Mouse (Mus musculus): ENCODE data around the gene Isyna1. TPM values are rescaled to one million over a fixed set of nuclear protein-coding genes. Genes with fewer than 3 reads are reported as not detected.

Gene Isyna1
- total RNA-seq, 2 experiments from 2014 or later = 47.3 to 47.7 TPM

DNA sequence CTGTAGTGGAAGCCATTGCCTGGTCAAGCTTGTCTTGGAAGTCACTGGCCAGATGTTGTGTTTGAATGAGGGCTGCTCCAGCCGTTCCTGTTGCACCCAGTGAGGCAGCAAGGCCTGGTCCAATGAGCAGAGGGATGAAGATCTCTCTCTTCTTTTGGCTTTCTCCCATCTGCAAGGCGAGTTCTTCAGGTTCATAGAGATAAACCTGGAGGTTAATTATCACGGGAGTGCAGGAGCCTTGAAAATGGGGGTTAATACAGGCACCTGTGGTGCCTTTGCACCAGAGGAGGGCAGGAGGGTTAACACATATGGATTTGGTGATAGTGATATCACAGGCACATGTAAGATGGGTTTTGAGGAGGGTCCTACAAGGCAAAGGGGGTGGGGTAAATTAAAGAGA is 28.0 kb downstream of the Isyna1 start:
- no peak for DNase-seq (ENCODE audit: low spot score in 2 of 2)

DNA sequence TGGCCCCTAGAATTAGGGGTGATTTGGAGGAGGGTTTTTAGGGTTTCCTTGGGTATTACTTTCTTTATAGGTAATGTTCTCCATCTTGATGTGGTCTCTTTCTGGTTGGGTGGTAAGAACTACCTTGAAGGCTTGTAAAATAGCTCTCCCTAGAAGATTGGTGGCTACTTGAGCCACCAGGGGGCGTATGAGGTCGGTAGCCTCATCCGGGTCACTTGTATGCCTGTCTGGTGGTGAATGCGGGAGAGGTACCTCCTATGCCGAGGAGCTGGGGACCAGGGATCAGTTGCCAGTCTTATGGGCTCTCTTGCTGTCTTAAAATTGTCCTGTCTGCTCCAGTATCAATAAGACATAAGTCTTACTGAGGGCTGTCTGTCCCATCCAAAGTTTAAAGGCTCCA is 30.9 kb downstream of the Isyna1 start:
- no peak for DNase-seq (ENCODE audit: low spot score in 2 of 2)

DNA sequence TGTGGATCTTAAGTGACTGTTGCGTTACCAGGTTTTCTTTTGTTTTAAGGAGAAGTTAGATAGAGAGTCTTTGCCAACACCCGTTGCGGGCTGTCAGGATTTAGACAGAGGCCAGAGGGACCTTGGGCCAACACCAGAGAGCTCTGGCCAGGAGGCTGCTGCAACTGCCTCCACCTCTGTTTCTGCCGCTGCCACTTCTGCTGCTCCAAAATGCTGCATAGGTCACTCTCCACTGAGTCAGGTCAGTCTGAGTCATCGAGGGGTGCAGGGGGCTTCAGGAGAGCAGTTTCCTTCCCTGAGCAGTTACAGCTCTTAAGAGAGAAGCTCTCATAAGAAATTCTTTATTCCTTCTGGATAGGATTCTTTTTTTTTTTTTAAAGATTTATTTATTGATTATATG is 32.9 kb downstream of the Isyna1 start:
- DNase-seq (ENCODE audit: low spot score in 2 of 2) = no peak

DNA sequence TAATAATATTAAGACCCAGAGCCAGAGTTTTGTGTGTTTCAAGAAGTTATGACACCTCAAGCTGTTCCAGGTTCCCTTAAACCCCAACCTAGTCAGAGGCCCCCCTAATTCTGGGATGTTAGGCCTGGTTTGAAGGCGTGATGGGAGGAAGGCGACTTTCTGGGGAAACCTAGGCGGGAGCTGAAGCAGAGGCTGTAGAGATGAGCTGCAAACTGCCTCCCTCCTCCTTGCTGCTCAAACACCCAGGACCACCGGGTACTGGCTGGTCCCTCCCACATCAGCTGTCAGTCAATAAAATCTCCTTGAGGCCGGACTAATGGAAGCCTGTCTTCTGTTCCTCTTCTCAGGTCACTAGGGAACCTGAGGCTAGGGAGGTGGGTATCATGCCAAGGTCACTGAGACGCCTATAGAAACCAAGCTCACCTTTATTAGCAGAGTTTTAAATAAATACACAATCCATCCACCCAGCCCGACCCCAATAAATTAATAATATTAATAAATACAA is 34.9 kb downstream of the Isyna1 start:
- no peak for DNase-seq (ENCODE audit: low spot score in 2 of 2)

DNA sequence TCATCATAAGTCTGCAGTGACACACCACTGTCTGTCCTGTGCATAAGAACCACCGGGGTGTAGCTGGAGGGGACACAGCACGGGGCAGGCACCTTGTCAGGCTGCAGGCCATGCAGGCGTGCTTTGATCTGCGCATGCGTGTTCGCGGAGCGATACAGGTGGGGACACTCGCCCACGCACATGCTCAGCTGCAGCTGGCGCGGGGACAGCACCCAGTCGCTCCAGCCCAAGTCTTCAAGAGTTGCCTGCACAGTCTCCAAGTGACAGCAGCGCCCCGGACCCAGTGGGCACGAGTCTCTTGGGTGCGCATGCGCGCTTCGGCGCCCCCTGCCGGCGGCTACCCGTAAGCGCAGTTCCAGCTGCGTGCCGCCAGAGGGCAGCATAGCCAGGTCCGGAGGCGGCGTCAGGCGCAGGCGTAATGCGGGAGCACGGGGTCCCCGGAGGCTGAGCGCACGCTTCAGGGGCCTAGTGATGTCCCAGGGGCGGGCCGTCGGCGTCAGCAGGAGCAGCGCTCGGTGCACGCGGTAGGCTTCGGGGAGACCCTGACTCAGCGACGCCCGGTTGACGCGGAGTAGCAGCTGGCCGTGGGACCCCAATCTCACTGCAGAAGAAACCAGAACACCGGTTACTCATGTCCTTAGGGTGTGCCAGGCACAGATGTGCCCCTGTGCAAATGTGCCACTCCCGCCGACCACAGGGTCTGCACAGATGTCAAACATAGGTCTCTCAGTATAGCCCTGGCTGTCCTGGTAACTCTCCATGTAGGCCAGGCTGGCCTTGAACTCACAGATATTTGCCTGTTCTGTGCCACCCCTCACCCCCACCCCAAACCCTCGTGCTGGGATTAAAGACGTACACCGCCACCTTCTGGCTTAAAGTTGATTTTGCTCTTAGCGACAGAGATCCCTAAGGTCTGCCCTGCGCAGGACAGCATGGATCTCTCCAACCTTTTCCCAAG is 35.7 kb downstream of the Isyna1 start:
- peak; percentile 90 to 95 for DNase-seq (ENCODE audit: low spot score in 2 of 2)

DNA sequence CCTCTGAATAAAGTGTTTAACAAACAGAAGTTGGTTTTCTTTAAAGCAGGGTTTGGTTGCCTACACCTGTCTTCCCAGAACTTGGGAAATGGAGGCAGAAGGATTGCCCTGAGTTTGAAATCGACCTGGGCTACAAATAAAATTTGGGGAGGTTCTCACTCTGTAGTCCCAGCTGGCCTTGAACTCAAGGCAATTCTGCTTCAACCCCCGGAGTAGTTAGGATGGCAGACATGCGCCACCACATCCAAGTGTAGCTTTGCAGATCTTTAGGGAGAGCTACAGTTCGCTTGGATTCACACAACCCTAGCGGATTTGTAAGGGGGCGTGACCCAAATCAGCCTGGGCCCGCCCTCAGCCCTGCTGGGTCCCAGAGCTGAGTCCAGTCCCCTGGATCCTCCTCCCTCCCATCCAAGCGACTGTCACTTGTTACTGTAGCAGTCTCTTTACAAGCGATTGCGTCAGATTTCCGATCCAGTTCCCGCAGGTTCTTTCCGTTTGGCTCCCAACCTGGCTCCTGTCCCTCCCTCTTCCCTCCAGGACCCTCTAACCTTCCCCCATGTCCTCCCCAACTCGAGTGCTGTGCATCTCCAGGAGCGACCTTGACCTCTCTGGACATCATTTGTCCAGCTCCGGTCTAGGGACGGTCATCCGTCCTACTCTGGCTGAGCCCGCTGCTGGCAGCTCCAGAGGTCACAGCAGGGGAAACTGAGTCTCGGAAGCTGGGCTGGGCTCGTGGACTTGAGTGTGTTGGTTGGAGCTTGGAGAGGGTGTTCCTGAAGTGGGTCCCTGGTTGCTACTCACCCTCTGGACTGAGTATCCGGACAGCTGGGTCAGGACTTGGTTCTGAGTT is 36.6 kb downstream of the Isyna1 start:
- DNase-seq (ENCODE audit: low spot score in 2 of 2) = no peak

DNA sequence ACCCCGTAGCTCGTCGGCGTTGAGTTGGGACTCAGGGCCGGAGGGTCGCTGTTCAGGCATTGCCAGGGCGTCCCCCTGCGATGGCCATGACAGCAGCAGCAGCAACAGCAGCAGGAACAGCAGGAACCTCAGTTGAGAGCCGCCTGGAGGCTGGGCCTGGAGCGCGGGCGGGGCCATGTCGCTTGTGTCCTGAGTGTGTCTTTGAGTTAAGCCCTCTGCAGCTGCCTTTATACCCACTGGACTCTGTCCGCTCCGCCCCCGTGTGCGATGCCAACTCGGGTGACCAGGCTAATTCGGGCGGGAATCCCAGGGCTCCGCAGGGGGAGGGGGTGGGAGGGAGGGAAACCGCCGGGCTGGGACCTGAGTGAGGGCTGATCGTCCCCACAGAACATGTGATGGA is 37.3 kb downstream of the Isyna1 start:
- DNase-seq (ENCODE audit: low spot score in 2 of 2) = no peak

DNA sequence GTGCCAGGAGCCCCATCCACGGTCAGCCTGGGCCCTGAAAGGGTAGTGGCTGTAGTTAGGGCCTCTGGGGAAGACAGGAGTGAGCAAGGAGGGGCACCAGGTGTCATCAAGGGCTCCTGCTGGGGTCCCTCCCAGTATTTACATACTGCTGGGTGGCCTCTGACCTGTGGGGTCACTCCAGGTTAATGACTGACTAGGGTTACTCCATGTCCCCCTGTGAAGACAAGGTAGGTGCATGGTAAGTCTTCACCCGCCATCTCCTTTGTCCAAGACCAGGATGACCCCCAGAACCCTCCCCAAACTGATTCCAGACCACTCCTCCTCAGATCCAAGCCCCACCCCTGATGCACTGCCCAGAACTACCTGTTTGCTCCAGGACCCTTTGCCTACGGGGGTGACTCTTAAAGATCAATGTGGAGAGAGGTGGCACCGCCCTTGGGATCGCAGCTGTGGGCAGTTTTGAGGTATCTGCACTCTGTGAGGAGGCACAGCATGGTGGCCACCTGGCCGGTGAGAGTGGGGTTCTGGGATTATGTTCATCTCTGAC is 38.2 kb downstream of the Isyna1 start, which contains the start of gene Gdf15:
Gdf15 (minus strand) TSS at position 111 of the 547 bp plus-strand sequence.
- DNase-seq (ENCODE audit: low spot score in 2 of 2) = no peak

DNA sequence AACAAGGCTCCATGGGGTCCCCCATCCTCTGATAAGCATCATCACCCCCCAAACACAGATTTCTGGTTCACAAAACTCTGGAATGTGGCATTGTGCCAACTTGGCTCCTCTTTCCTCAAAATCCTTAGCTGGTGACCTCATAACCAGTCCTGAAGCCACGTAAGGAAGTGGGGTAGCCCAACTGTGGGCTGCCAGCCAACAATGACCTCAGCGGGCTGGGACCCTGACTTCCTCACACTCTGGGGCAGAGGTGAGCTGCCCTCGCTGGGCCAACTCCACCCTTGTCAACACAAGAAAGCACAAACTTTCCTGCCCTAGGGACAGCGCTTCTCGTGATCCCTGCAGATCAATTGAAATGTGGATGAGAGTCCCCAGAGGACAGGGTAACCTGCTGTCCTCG is 39.9 kb downstream of the Isyna1 start:
- DNase-seq (ENCODE audit: low spot score in 2 of 2) = no peak

DNA sequence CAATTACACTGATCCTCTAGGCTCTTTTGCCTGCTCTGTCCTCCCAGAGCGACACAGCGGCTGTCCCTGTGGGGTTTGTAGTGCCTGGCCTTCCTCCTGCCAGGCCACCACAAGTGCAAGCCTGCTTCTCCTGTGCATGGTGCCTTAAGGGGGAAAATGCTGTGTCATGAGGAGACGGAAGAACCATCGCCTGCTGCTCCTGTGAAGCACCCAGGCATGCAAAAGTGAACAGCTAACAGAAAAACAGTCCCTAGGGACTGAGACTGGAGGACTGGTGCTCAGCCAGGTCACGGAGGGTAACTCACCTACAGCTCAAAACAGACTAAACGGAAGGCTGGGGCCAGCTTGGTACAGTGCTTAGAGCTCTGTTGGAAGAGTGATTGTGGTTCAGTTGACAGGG is 41.4 kb downstream of the Isyna1 start:
- DNase-seq (ENCODE audit: low spot score in 2 of 2) = no peak

DNA sequence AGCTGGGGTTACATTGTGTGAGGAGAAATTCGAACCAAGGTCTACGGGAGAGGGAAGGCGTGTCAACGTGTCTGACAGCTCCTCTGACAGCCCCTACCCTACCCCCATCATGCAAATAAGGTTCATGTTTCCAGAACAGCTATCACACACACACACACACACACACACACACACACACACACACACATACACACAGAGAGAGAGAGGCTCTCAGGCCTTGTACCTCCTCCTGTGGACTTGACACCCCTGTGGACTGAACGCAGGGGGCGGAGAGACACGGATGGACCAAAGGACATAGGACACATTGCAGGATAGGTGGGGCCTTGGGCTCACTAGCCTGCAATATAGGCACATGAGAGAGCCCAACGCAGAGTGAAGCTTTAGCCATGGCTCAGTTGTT is 42.7 kb downstream of the Isyna1 start:
- DNase-seq (ENCODE audit: low spot score in 2 of 2) = no peak

DNA sequence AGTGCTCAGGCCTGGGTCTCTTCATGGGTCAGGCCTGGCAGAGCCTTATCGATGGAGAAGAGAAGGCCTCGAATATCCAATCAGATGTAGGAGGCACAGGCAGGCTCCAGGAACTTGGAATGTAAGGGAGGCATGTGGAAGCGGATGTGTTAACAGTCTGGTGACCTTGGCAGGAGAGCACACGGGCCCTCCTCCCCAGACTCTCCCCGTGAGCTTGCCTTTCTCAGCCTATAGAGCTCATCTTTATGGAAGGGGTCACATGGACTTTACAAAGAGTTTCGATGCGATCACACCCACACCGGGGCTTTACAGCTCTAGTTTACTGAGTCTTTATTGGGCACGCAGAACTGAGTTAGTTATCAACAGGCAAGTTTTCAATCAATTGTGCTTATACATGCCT is 44.6 kb downstream of the Isyna1 start:
- DNase-seq (ENCODE audit: low spot score in 2 of 2) = no peak

DNA sequence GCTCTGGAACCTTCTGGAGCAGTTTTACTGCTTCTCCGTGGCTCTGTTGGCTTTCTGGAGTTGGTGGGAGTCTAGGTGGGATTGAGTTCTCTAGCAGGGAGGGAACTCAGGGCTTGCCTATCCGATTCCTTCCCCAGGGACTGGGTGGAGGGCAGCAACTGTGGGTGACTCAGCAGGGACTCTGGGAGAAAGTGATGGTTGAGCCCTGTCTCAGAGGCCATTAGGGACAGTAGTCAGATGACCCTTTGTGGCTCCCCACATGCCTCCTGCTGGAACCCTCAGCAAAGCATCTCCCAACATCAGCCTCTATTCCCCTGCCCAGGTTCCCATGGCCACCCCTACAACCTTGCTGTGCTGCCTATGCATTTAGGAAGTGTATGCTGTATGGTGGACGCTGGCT is 48.8 kb downstream of the Isyna1 start:
- no peak for DNase-seq (ENCODE audit: low spot score in 2 of 2)

DNA sequence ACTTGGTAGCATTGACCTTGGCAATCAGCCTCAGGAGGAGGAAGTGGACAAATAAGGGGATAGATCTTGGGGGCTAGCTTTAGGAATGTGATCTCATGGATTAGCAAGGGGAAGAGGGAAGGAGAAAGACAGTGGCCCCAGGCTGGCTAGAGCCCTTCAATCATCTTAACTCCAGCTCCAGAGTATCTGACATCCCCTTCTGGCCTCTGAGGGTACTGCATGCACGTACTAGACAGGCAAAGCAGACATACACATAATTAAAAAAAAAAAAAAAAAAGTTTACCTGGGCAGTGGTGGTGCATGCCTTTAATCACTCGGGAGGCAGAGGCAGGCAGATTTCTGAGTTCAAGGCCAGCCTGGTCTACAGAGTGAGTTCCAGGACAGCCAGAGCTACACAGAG is 49.9 kb downstream of the Isyna1 start:
- no peak for DNase-seq (ENCODE audit: low spot score in 2 of 2)

DNA sequence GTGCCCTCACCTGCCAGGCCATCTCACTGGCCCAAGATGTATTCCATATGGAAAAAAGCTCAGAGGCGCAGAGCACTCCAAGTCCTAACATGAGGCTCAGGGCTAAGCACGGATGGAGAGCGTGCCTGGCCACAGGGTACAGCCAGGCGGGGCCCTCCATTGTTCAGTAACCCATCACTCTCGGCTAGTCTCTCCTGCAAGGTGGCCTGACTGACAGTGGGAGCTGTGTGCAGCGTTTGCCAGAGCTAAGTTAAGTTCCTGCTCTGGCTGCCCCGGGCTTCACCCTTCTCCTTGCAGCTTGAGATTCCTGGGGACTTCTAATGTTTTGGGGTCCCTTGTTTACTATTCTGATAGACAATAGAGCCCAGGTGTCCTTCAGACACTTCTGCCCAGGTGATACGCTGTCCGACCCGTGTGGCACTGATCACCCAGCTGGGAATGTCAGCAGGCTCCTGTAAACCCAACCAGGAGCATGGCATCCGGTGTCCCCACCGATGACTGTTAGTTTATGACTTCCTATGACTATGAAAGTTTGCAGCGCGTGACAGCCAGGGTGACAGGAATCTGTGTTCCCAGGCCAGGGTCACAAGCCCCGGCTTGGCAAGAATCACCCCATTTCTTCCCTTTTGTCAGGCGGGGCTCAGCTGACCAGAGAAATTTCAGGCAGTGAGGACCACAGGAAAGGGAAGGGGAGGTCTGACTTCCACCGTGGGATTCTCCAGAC is 51.5 kb downstream of the Isyna1 start:
- no peak for DNase-seq (ENCODE audit: low spot score in 2 of 2)

DNA sequence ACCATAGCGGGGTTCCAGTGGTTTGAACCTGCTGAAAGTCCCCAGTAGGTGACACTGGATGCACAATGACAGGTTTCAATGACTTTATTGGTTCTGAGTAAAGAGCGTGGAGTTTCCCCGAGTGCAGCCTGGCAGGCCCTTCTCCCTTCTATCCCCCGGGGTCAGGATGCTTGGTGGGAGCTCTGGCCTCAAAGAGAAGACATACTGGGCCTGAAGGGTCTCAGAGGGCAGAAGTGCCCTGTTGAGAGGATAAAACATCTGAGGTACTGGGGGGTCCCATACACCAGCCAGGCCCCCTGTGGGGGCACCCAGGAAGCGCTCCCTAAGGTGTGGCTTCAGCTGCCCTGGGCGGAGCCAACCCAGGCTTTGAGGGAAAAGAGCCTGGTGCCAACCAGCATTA is 52.2 kb downstream of the Isyna1 start:
- no peak for DNase-seq (ENCODE audit: low spot score in 2 of 2)

DNA sequence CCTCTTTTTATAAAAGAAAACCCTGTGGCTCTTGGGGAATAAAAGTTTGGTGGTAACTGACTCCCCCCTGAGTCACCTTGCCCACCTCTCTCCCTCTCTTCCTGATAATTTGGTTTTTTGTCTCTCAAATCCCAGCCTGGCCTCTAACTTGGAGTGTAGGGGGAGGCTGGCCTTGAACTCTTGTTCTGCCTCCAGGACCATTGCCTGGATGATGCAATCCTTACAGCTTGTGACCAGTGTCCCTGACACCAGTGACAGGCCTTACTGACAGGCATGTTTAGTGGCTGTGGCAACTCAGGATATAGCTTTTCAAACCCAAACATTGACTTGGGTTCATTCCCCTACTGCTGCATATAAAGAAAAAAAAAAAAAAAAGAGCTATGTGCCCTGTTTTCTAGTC is 52.6 kb downstream of the Isyna1 start:
- DNase-seq (ENCODE audit: low spot score in 2 of 2) = no peak
